Mouse (Mus musculus): ENCODE data around the gene Snx29.
"Not testable (repeated sequence)": the region's sequence is repeated elsewhere in the genome, so short reads cannot be mapped to it uniquely, and the experiment has no call there.

The Snx29 gene

GRCm38 (mm10) chr16:11322409-11323323 is at the start of gene Snx29:
Gene Snx29, plus strand, starts transcription at chr16:11322908.
- peak; percentile 97 to 100 for DNase-seq (ENCODE audit: low spot score in 2 of 2)

DNA sequence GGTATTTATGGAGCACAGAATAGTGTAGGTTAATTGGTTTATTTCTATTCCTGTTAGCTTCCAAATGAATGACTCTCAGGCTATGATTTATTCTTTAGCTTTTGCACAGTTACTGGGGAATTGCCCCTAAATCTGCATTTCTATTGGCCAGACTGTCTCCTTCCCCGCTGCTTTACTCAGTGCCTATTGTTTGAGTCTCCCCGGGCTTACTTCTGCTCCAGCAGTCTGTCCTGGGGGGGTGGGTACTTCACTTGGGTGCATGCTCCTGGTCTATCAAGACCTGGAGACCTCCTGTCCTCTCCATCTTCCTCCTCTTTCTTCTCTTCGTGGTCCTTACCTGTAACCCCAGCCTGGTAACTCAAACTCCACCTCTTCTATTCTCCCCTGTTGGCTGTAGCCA is 45.8 kb upstream of the Snx29 start:
- DNase-seq (ENCODE audit: low spot score in 2 of 2): no peak

DNA sequence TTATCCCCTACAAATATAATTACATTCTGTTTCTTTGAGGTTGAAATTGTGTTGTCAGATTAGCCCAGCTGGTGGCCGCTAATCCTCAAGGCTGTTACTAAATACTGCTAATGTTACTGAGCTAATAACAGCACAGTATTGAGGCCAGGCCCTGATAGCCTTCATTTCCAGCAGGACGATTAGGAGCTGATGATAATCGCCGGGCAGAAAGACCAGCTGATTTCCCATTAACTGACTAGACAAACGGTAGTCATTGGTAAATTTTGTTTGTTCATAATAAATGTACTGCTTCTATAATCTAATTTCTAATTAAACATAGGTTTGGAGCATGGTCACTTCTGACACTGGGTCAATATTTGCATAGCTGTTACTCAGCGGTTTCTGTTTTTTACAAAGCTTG is 43.9 kb upstream of the Snx29 start:
- DNase-seq (ENCODE audit: low spot score in 2 of 2): no peak

DNA sequence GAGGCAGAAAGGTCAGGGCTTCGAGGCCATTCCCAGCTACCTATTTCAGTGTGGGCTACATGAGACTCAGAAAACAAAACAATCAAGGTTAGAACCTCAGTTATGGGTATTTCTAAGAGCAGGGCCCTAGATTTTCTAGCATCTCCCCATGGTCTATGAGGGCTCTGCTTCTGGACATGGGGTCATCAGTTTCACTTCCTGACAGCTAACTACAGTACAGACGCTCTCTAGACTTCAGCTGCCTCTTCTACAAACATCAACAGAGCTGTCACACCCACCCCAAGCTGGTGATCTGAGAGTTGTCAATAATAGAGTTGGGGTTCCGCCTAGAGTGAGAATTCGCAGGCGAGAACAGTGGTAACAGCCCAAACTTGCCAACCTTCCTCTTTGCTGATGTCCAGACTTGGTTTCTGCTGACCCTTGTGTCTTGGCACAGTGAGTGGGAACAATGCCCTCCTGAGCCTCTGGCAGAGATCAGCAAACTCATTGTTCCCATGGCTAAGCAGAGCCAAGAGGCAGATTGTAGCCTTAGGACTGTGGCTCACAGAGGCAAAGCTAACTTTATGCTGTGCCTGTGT is 40.0 kb upstream of the Snx29 start:
- no peak for DNase-seq (ENCODE audit: low spot score in 2 of 2)

DNA sequence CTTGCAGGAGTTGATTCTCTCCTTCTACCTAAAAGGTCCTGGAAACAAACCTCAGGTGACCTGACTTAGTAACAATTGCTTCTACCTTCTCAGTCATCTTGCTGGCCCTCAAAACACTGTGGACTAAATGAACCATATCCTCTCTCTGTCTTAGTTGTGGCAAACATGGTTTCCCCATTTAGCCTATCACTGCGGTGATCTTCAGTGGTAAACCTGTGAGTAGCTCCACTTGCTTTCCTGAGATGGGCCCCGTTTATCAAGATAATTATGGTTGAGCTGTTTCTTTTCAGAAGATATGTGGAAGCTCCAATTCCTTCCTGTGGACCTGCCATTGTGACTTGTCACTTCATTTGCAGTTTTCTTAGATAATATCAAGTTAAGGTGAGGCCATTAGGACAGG is 37.8 kb upstream of the Snx29 start:
- DNase-seq (ENCODE audit: low spot score in 2 of 2): no peak

GRCm38 (mm10) chr16:11285949-11286348 is 36.8 kb upstream of the Snx29 start:
- no peak for DNase-seq (ENCODE audit: low spot score in 2 of 2)

DNA sequence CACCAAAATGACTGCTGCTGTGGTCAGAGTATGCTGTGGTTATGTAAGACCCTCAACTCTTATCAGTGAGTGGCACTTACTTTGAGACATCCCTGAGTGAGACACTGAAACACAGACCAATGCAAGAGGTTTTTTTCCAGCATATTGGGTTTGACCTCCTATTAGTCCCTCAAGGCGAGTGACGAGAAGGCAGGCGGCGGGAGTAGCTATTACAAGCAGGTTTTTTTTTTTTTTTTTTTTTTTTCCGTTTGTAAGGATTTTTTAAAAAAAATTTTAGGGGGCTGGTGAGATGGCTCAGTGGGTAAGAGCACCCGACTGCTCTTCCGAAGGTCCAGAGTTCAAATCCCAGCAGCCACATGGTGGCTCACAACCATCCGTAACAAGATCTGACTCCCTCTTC is 33.8 kb upstream of the Snx29 start:
- not testable (repeated sequence) for DNase-seq (ENCODE audit: low spot score in 2 of 2)

- not testable (repeated sequence) for DNase-seq (ENCODE audit: low spot score in 2 of 2)
Measured at GRCm38 (mm10) chr16:11295583-11295982, 27.1 kb upstream of the Snx29 start.

GRCm38 (mm10) chr16:11297700-11298099 is 25.0 kb upstream of the Snx29 start:
- not testable (repeated sequence) for DNase-seq (ENCODE audit: low spot score in 2 of 2)

GRCm38 (mm10) chr16:11303741-11304140 is 19.0 kb upstream of the Snx29 start:
- DNase-seq (ENCODE audit: low spot score in 2 of 2): no peak

DNA sequence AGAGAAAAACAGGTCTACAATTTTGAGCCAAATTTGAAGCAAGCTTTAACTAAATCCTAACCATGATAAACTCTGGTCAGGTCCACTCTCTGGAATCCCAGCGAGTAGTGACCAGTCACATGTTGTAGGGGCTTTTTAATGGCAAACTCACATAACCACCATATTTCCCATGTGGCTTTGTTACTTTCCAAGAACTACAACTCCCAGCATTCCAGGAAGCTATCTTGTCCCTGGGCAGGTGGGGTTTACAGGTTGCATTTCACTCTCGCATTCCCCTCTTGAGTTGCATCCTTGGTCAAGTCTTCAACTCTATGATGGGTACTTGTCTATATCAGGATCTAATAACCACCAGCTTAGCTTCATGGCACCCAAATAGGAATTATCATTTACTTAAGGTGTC is 17.2 kb upstream of the Snx29 start:
- DNase-seq (ENCODE audit: low spot score in 2 of 2): no peak

GRCm38 (mm10) chr16:11313512-11313911 is 9.2 kb upstream of the Snx29 start, which contains the start of gene Tnfrsf17:
Gene Tnfrsf17, plus strand, starts transcription at chr16:11313812.
- DNase-seq (ENCODE audit: low spot score in 2 of 2): no peak

- no peak for DNase-seq (ENCODE audit: low spot score in 2 of 2)
Measured at GRCm38 (mm10) chr16:11315786-11316320, 6.9 kb upstream of the Snx29 start.

DNA sequence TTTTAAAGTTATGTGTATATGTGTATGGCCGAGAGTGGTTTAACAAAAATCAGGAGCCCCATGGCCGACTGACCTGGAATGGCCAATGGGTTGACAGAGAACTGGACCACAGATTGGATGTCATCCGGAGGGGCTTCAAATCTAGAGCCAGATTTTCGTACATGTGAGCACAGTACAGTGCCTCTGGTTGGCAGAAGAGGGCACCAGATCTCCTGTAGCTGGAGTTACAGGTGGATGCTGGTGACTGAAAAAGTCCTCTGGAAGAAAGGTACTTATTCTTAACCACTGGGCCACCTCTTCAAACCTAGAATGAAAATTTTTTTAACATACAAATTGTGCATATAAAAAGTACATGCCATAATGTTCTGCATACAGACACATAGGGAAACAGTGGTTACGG is 6.0 kb upstream of the Snx29 start:
- no peak for DNase-seq (ENCODE audit: low spot score in 2 of 2)

- DNase-seq (ENCODE audit: low spot score in 2 of 2): no peak
Measured at GRCm38 (mm10) chr16:11317324-11317723, 5.4 kb upstream of the Snx29 start.

DNA sequence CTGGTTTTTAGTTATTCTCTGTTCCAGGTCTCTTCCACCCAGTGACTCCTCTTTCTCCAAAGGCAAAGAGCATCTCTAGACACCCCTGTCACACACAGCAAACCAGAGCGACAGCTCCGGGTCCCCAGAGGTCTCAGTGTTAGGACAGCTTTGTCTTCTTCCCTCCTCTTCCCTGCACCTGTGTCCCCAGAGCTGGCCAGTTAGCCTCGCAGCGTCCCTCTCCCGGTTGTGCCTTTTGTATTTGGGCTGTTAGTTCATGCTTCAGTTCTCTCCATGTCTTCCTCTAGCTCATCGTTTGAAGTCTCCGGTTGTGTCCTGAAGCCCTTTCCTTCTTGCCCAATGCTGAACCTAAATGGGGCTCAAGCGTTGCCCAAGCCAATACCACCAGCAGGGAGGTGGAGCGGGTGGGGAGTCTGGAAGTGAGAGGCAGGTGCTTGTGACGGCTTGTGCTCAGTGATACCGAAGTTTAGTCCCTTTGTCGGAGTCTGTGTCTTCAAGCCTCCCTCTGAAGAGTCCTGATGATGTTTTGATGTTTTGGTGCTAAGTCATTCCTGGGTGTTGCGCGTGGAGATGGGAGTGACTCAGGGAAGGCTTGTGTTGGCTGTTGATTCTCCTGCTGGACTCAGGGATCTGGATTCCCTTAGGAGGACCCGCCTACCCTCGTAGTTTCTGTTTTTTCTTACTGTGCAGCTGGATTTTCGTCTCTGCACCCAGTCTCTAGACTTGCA is 780 bp downstream of the Snx29 start:
- peak; percentile 13 to 32 for DNase-seq (ENCODE audit: low spot score in 2 of 2)

DNA sequence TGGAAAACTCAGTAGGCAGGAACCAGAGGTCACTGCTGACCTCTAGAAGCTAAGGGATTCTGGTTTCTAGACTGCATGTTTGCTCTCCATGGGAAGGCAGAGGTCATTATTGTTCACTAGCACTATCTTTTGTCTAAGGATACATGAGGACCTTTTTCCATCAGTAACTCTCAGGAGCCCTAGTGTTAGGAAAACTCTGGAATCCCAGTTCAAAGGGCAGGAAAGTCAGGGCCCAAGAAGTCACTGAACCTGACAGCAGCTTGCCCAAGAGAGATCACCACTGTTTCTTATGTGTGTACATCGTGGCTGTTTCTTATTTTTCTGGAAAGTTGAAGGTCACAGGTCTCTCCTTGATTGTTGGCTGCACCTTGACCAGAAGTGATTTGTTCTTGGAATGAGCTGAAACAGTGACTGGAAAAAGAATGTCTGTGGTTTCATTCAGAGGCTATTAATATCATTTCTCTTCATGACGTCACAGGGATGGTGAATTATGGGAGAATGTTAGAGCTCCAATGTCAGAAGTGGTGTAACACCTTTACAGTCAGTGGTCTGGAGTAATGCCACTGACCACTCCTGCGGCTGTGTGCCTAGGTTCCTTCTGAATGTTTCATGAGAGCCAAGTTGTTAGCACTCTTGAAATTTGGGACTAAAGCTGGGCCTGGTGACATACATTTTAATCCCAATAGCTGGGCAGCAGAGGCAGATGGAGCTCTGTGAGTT is 7.5 kb downstream of the Snx29 start:
- no peak for DNase-seq (ENCODE audit: low spot score in 2 of 2)

DNA sequence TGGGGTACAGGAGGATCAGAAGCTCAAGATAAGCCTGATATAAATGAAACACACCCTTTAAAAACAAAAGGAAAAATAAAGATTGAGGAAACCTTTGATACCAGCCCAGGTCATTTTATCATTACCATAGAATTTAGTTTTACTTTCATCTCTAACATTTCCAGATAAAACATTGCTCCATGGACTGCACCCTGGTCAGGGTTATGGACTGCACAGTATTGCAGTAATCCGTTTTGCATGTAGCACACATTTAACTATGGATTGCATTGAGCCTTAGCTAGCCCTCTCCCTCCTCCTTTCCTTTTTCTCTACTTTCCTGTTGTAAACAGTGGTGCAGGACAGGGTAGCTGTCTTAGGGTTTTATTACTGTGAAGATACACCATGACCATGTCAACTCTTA is 8.3 kb downstream of the Snx29 start:
- DNase-seq (ENCODE audit: low spot score in 2 of 2): no peak

DNA sequence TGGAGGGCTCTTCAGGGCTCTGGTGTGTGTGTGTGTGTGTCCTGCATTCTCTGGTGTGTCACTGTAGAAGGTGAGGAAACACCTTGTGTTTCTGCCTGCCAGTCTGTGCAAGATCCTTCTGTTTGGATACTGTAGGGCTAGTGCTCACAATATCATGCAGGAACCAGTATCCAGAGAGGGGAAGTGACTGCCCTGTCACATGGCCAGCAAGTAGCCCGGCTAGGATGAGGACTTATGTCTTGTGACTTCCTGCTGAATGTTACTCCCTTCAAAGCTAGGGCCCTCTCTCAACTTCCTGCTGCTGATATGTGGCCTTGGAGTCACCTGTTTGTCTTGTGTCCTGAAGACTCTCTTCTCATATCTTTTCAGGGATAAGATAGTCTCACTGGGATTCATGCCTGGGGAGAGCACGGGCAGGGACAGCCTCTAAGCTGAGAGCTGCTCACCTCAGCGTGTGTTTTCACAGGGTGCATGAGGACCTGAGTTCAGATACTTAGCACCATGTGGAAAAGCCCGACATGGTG is 20.6 kb downstream of the Snx29 start:
- no peak for DNase-seq (ENCODE audit: low spot score in 2 of 2)

- no peak for DNase-seq (ENCODE audit: low spot score in 2 of 2)
Measured at GRCm38 (mm10) chr16:11351903-11352302, 29.2 kb downstream of the Snx29 start.

DNA sequence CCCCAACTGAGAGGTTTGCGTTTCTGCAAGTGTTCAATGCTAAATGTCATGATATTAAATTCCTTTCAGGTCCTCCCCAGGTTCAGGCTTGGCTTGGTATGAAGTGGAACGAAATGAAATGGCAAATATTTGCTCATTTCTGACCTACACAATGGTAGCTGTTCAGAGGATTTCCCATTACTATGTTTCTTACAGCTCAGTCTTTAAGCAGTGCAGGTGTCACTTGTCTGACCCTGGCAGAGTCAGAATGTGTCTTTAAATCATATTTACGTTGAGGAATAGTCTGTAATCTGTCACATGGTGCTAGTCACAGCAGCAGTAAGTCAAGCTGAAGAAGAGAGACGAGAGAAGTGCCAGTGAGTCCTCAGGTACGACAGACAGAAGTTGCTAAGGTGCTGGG is 36.5 kb downstream of the Snx29 start:
- DNase-seq (ENCODE audit: low spot score in 2 of 2): no peak

Measured in urinary bladder, adult 18-20 months (tissue).